Mouse (Mus musculus): ENCODE results near the gene Apoa2.
A peak's percentile ranks its signal among the peaks of the same experiment; 100 is the strongest.

GRCm38 (mm10) chr1:171195887-171196397 lies 28.9 kb upstream of the Apoa2 start, which contains the start of gene Pcp4l1:
- TF ChIP-seq CTCF (IDR thresholded peaks at IDR 0.05; ENCODE audit: insufficient read depth, low read length), result no peak
- TF ChIP-seq POLR2A (IDR thresholded peaks at IDR 0.05; ENCODE audit: borderline replicate concordance, extremely low read depth, low read depth, low read length), result peak; percentile 65; the same call in 1 of the 2 replicates
